In the genomic region with DNA sequence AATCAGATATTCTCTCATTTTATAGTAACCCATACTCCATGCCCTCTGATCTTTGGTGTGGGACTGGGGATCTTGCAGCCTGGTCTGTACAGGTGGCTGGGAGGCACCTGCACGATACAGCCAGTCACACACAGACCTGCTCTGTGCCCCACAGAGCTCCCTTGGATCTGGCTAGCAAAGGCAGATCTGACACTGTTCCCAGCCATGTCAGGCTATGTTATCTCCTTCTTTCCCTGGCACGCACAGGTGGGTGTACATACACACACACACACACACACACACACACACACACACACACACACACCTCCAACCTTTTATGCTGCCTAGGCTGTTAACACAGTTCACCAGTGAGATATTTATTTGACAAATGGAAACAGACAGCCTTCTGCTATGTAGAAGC, we compare ENCODE assay signal across 29 mouse cellular contexts.
DNase-seq lines count a peak whose midpoint lies in the region; ATAC-seq and TF ChIP-seq lines count a peak whose summit lies in the region.
"Had no signal": no experiment of that assay in that cellular context is flagged by ENCODE, and none has a peak within 500 bp of the region (broad histone marks: within the 10 kb centered on the region; RNA-seq: fewer than 3 reads in every experiment).

No protein-coding gene starts in this region.

- H3K4me1 ChIP-seq in hindbrain, embryonic 11.5 days (replicated peaks; ENCODE audit: control insufficient read depth, insufficient read depth, low read length) = no peaks in the 10 kb centered on the region
- H3K4me1 ChIP-seq in hindbrain, embryonic 10.5 days (replicated peaks) = peaks cover 44% of the 10 kb centered on the region
- peaks cover 18% of the 10 kb centered on the region for H3K4me1 ChIP-seq in thymus, adult 2 months (replicated peaks; ENCODE audit: control insufficient read depth, insufficient read depth, low read length)

- no peak for DNase-seq in cerebellum, postnatal 4 days (ENCODE audit: low spot score in 2 of 2)
- peak; percentile 13 for DNase-seq in retina, postnatal 1 day
- DNase-seq in retina, embryonic 14.5 days (ENCODE audit: low spot score) = no peak
- DNase-seq in cerebellum, postnatal 25 days = peak; percentile 68 to 69
- DNase-seq in hindbrain, embryonic 11.5 days (ENCODE audit: low spot score) = no peak
- DNase-seq in hindbrain, embryonic 10.5 days (ENCODE audit: low spot score) = no peak
- DNase-seq in thymus, adult 2 months = no peak
- DNase-seq: adrenal gland, adult 8-10 months; gastrocnemius, postnatal 14 days; heart, postnatal 36 days; liver, embryonic 13.5 days; lung, adult 18-20 months; lung, postnatal 4 days; right cerebral cortex, postnatal 14 days; thymus, adult 18-20 months; thymus, postnatal 36 days had no signal

- no peaks in the 10 kb centered on the region for H3K27me3 ChIP-seq in hindbrain, embryonic 11.5 days (ENCODE audit: control insufficient read depth, insufficient read depth, low read length)
- no peaks in the 10 kb centered on the region for H3K27me3 ChIP-seq in hindbrain, embryonic 10.5 days (ENCODE audit: insufficient read depth, poor library complexity, severe bottlenecking)
- no peaks in the 10 kb centered on the region for H3K27me3 ChIP-seq in thymus, adult 2 months (ENCODE audit: control insufficient read depth, insufficient read depth, low read length)
- H3K27me3 ChIP-seq: CH12.LX; forebrain, embryonic 13.5 days; kidney, embryonic 15.5 days; limb, embryonic 13.5 days; liver, embryonic 13.5 days; megakaryocyte, embryonic 14.5 days; midbrain, embryonic 12.5 days; neural tube, embryonic 12.5 days had no signal

- no peak overlapping the region for H3K4me2 ChIP-seq in hindbrain, embryonic 11.5 days (replicated peaks; ENCODE audit: low read depth, low read length)
- H3K4me2 ChIP-seq: forebrain, embryonic 13.5 days; hindbrain, embryonic 14.5 days; kidney, embryonic 15.5 days; limb, embryonic 13.5 days; liver, embryonic 13.5 days; midbrain, embryonic 12.5 days; neural tube, embryonic 12.5 days had no signal

- no peak overlapping the region for H3K4me3 ChIP-seq in hindbrain, embryonic 11.5 days (ENCODE audit: low read depth, low read length)
- H3K4me3 ChIP-seq in hindbrain, embryonic 10.5 days = no peak overlapping the region
- no peak overlapping the region for H3K4me3 ChIP-seq in thymus, adult 2 months (ENCODE audit: control insufficient read depth, insufficient read depth, low read length)
- H3K4me3 ChIP-seq: erythroblast, embryonic 14.5 days; forebrain, embryonic 13.5 days; kidney, embryonic 15.5 days; limb, embryonic 13.5 days; liver, embryonic 13.5 days; megakaryocyte, embryonic 14.5 days; midbrain, embryonic 12.5 days; myocyte; neural tube, embryonic 12.5 days had no signal

- H3K36me3 ChIP-seq in hindbrain, embryonic 11.5 days (ENCODE audit: control insufficient read depth, insufficient read depth, low read length) = no peaks in the 10 kb centered on the region
- no peaks in the 10 kb centered on the region for H3K36me3 ChIP-seq in hindbrain, embryonic 10.5 days
- no peaks in the 10 kb centered on the region for H3K36me3 ChIP-seq in thymus, adult 2 months (ENCODE audit: control insufficient read depth, insufficient read depth, low read length)
- H3K36me3 ChIP-seq: kidney, embryonic 15.5 days; limb, embryonic 13.5 days; liver, embryonic 13.5 days; midbrain, embryonic 12.5 days; neural tube, embryonic 12.5 days had no signal

- no peak for TF ChIP-seq CTCF in thymus, adult 2 months (IDR thresholded peaks at IDR 0.05; ENCODE audit: borderline replicate concordance, control insufficient read depth, extremely low read depth, insufficient read depth, low read length, poor library complexity)

- TF ChIP-seq POLR2A in thymus, adult 2 months (IDR thresholded peaks at IDR 0.05; ENCODE audit: control insufficient read depth, extremely low read depth, insufficient read depth, low read length, poor library complexity) = no peak

- 100% methylated on average over 1 of the region's 2 CpGs for WGBS in hindbrain, embryonic 11.5 days
- 95% methylated on average over 2 of the region's 2 CpGs for WGBS in hindbrain, embryonic 10.5 days
- WGBS in thymus, adult 2 months = 83% methylated on average over 2 of the region's 2 CpGs

- no peak overlapping the region for H3K27ac ChIP-seq in hindbrain, embryonic 11.5 days (ENCODE audit: low read depth, low read length)
- no peak overlapping the region for H3K27ac ChIP-seq in hindbrain, embryonic 10.5 days
- H3K27ac ChIP-seq in thymus, adult 2 months (ENCODE audit: control insufficient read depth, insufficient read depth, low read length) = no peak overlapping the region
- H3K27ac ChIP-seq: forebrain, embryonic 13.5 days; hindbrain, embryonic 14.5 days; kidney, embryonic 15.5 days; limb, embryonic 13.5 days; liver, embryonic 13.5 days; midbrain, embryonic 12.5 days; neural tube, embryonic 12.5 days had no signal

- no peaks in the 10 kb centered on the region for H3K9me3 ChIP-seq in hindbrain, embryonic 11.5 days (ENCODE audit: control insufficient read depth, low read length)
- no peaks in the 10 kb centered on the region for H3K9me3 ChIP-seq in hindbrain, embryonic 10.5 days
- H3K9me3 ChIP-seq: forebrain, embryonic 13.5 days; kidney, embryonic 15.5 days; limb, embryonic 13.5 days; liver, embryonic 13.5 days; megakaryocyte, embryonic 14.5 days; midbrain, embryonic 12.5 days; neural tube, embryonic 12.5 days had no signal

- ATAC-seq in cerebellum, adult (ENCODE audit: insufficient number of reproducible peaks, low FRiP score, low TSS enrichment) = peak; percentile 58; the same call in 1 of the 2 replicates
- no peak for ATAC-seq in hindbrain, embryonic 11.5 days (ENCODE audit: low FRiP score)
- ATAC-seq: forebrain, embryonic 13.5 days; intestine, postnatal 0 days; lung, postnatal 0 days had no signal

- no peak overlapping the region for H3K9ac ChIP-seq in hindbrain, embryonic 11.5 days (ENCODE audit: low read depth, low read length)
- H3K9ac ChIP-seq: forebrain, embryonic 13.5 days; hindbrain, embryonic 14.5 days; kidney, embryonic 15.5 days; limb, embryonic 13.5 days; liver, embryonic 13.5 days; midbrain, embryonic 12.5 days; neural tube, embryonic 12.5 days had no signal

Comparison
In these comparisons a context has a peak if more than half of its experiments do, and no peak if none do; other contexts are left out.
1. DNase-seq: peak in retina, postnatal 1 day (single experiment) and cerebellum, postnatal 25 days (2 of 2); none in cerebellum, postnatal 4 days (0 of 2), retina, embryonic 14.5 days (single experiment), hindbrain, embryonic 11.5 days (single experiment), hindbrain, embryonic 10.5 days (single experiment) and thymus, adult 2 months (single experiment).